In the genomic region with DNA sequence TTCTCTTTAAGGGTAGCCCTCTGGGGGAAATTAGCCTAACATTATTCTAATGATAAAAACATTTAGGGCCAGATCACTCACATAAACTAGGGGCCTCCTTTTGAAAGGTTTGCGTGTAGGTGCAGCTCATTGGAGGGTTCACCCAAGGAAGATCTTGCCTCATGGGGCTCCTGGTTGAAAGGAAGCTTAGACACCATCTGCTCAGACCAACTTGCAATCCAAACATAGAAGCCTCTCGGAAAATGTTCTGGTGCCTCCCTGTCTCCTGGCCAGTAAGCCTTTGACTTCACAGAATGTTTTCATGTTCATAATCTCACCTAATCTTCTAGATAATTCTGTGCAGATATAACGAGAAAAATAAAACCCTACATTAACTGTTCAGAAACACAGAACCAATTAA, we compare ENCODE assay signal across 5 mouse cellular contexts.
"Had no signal": no experiment of that assay in that cellular context is flagged by ENCODE, and none has a peak within 500 bp of the region (broad histone marks: within the 10 kb centered on the region; RNA-seq: fewer than 3 reads in every experiment).

No protein-coding gene starts in this region.

- DNase-seq: kidney, postnatal 25 days; liver, embryonic 13.5 days; liver, postnatal 0 days; lung, postnatal 14 days; thymus, postnatal 4 days had no signal
